Mouse (Mus musculus): ENCODE data around the gene Tap2. TPM values are rescaled to one million over a fixed set of nuclear protein-coding genes. Genes with fewer than 3 reads are reported as not detected.

Gene Tap2
- polyA plus RNA-seq, 1 experiment from 2014 or later, result 1.7 TPM

DNA sequence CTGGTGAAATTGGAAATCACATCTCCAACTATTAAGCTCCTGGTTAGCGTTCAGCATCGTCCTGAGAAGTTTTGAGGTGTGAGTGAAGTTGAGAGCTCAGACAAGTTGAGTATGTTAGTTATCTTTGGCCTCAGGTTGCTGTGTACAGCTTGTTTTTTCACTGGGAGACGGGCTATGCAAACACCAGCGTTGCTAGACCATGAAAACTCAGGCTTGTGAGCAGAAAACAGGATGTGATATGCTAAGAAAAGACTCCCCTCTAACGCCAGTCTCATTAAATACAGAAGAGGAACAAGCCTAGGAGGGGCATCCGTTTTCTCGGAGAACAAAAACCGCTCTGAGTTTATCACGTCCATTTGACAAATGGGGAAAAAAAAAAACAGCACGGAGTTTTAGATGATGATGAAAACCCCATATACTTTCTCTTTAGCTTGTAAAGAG lies 36.3 kb downstream of the Tap2 start:
- Histone ChIP-seq H3K9ac (no peak overlapping the region), H3K36me3 (replicated peaks) (no peaks in the 10 kb centered on the region), H3K27me3 (replicated peaks) (no peaks in the 10 kb centered on the region), H3K4me3 (no peak overlapping the region), H3K4me1 (no peaks in the 10 kb centered on the region), H3K27ac (no peak overlapping the region), H3K4me2 (no peak overlapping the region), H3K9me3 (no peaks in the 10 kb centered on the region)
- WGBS, result 72% methylated on average over 10 of the region's 10 CpGs
- no peak for ATAC-seq (replicated peaks)

GRCm38 (mm10) chr17:34240366-34240765 lies 37.0 kb downstream of the Tap2 start:
- Histone ChIP-seq H3K4me3 (no peak overlapping the region), H3K4me1 (no peaks in the 10 kb centered on the region), H3K4me2 (no peak overlapping the region), H3K27me3 (replicated peaks) (no peaks in the 10 kb centered on the region), H3K9me3 (no peaks in the 10 kb centered on the region), H3K27ac (no peak overlapping the region), H3K36me3 (replicated peaks) (no peaks in the 10 kb centered on the region), H3K9ac (no peak overlapping the region)
- WGBS, result 65% methylated on average over 3 of the region's 3 CpGs
- no peak for ATAC-seq (replicated peaks)

DNA sequence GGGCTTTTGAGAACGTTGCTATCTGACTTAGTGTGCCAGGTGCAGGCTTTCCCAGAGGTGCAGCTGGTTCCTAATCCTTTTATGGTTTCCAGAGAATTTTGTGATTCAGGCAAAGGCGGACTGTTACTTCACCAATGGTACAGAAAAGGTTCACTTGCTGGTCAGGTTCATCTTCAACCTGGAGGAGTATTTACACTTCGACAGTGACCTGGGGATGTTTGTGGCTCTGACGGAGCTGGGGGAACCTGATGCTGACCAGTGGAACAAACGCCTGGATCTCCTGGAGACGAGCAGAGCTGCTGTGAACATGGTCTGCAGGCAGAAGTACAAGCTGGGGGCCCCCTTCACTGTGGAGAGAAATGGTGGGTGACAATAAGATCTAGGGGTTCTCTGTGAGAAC lies 37.6 kb downstream of the Tap2 start:
- H3K4me1 ChIP-seq, result no peaks in the 10 kb centered on the region

DNA sequence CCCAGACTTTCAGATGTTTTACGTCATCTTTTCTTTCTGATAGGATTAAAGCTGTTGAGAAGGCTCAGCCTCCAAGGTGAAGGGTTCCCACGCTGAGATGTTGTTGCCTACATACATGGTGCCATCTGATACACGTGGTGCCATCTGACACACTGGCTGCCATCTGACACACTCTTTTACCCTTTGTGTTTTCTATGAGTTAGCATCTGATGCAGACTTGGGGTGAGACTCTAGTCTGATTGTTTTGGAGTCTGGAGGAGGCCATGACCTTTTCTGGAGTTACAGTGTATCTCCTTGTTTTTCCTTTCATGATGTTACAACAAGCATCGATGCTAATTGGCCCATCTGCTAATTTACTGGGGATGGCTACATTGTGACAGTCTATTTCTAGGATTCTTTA lies 41.3 kb downstream of the Tap2 start:
- no peak for ATAC-seq (replicated peaks)
- H3K4me2 ChIP-seq, result no peak overlapping the region
- no peak overlapping the region for H3K4me3 ChIP-seq
- no peak overlapping the region for H3K27ac ChIP-seq
- H3K27me3 ChIP-seq (replicated peaks), result no peaks in the 10 kb centered on the region
- H3K36me3 ChIP-seq (replicated peaks), result no peaks in the 10 kb centered on the region
- no peaks in the 10 kb centered on the region for H3K9me3 ChIP-seq
- WGBS, result 76% methylated on average over 4 of the region's 4 CpGs
- no peaks in the 10 kb centered on the region for H3K4me1 ChIP-seq
- H3K9ac ChIP-seq, result no peak overlapping the region

More for the DNA sequence above, 37.6 kb downstream of the Tap2 start:
- H3K4me2 ChIP-seq, result no peak overlapping the region
- no peak for ATAC-seq (replicated peaks)
- no peak overlapping the region for H3K9ac ChIP-seq
- H3K27ac ChIP-seq, result no peak overlapping the region
- H3K36me3 ChIP-seq (replicated peaks), result no peaks in the 10 kb centered on the region
- 83% methylated on average over 6 of the region's 6 CpGs for WGBS
- no peak overlapping the region for H3K4me3 ChIP-seq
- no peaks in the 10 kb centered on the region for H3K9me3 ChIP-seq
- no peaks in the 10 kb centered on the region for H3K27me3 ChIP-seq (replicated peaks)

- H3K27me3 ChIP-seq (replicated peaks), result no peaks in the 10 kb centered on the region
- no peak for ATAC-seq (replicated peaks)
- 84% methylated on average over 3 of the region's 3 CpGs for WGBS
Measured at GRCm38 (mm10) chr17:34247047-34247446, 43.7 kb downstream of the Tap2 start.

DNA sequence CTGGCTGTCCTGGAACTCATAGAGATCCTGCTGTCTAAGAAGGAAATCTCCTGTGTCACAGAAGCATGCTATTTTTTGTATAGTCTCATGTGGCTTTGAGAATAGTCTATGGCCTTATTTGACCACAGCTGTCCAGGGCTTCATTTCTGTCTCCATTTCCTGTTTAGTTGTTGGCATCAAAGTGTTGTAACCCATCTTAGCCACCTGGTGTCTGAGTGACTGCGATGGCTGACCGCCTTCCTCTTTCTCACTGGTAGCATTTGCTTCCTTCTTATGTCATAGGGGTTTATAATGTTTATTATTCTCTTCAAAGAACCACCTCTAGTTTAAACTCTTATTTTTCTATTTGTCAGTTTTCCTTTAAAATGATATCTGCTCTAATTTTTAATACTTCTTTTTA lies 45.4 kb downstream of the Tap2 start:
- H3K4me1 ChIP-seq, result no peaks in the 10 kb centered on the region
- H3K4me2 ChIP-seq, result no peak overlapping the region
- H3K9me3 ChIP-seq, result no peaks in the 10 kb centered on the region
- no peaks in the 10 kb centered on the region for H3K27me3 ChIP-seq (replicated peaks)
- 66% methylated on average over 2 of the region's 2 CpGs for WGBS
- no peaks in the 10 kb centered on the region for H3K36me3 ChIP-seq (replicated peaks)
- H3K27ac ChIP-seq, result no peak overlapping the region
- H3K4me3 ChIP-seq, result no peak overlapping the region
- no peak overlapping the region for H3K9ac ChIP-seq
- ATAC-seq (replicated peaks), result no peak

More at GRCm38 (mm10) chr17:34247047-34247446, 43.7 kb downstream of the Tap2 start:
- no peaks in the 10 kb centered on the region for H3K36me3 ChIP-seq (replicated peaks)
- H3K27ac ChIP-seq, result no peak overlapping the region
- H3K4me1 ChIP-seq, result no peaks in the 10 kb centered on the region
- no peak overlapping the region for H3K4me2 ChIP-seq
- H3K4me3 ChIP-seq, result no peak overlapping the region
- no peak overlapping the region for H3K9ac ChIP-seq
- H3K9me3 ChIP-seq, result no peaks in the 10 kb centered on the region

DNA sequence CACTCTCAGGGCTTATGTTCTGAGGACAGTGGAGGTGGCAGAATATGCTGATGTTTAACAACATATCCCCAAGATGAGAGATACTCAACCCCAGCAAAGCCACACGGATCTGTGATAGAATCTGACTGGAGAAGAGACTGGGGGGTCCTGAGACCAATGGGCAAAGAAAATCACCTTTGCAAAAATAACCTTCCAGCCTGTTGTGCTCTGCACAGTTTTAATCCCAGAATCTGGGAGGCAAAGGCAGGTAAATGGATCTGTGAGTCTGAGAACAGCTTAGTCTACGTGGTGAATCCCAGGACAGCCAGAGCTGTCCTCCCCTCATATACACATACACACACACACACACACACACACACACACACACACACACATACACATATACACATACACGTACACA lies 46.0 kb downstream of the Tap2 start:
- H3K4me2 ChIP-seq, result no peak overlapping the region
- H3K4me3 ChIP-seq, result no peak overlapping the region
- no peak overlapping the region for H3K27ac ChIP-seq
- H3K9me3 ChIP-seq, result no peaks in the 10 kb centered on the region
- no peaks in the 10 kb centered on the region for H3K27me3 ChIP-seq (replicated peaks)
- H3K9ac ChIP-seq, result no peak overlapping the region
- no peaks in the 10 kb centered on the region for H3K4me1 ChIP-seq
- no peak for ATAC-seq (replicated peaks)
- WGBS, result 44% methylated on average over 3 of the region's 3 CpGs
- H3K36me3 ChIP-seq (replicated peaks), result no peaks in the 10 kb centered on the region

GRCm38 (mm10) chr17:34249878-34250277 lies 46.6 kb downstream of the Tap2 start:
- no peaks in the 10 kb centered on the region for H3K9me3 ChIP-seq
- ATAC-seq (replicated peaks), result 0 out of 2 replicates have a peak, but pooled peaks have one; percentile 37
- no peak overlapping the region for H3K9ac ChIP-seq
- 12% methylated on average over 4 of the region's 4 CpGs for WGBS
- H3K4me3 ChIP-seq, result no peak overlapping the region
- H3K36me3 ChIP-seq (replicated peaks), result no peaks in the 10 kb centered on the region
- H3K4me2 ChIP-seq, result no peak overlapping the region
- no peaks in the 10 kb centered on the region for H3K27me3 ChIP-seq (replicated peaks)
- no peaks in the 10 kb centered on the region for H3K4me1 ChIP-seq
- H3K27ac ChIP-seq, result no peak overlapping the region

DNA sequence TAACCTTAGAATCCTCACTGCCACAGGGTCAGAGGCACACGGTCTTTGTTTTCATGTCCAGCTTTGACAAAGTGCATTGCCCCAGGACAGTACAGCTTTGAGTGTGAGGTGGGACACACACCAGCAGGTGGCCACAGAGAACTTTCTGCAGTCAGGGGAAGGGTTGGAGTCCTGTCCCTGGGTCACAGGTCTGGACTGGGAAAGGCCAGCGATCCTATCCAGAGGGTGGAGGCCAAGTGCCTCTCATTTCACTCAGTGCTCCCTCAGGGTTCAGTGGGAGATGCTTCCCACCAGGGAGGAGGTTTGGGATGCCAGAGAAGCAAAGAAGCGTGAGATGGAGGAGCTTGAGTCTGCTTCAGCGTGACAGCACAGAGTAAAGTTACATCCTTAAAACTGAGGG lies 48.3 kb downstream of the Tap2 start:
- Histone ChIP-seq H3K27ac (no peak overlapping the region), H3K4me3 (no peak overlapping the region), H3K4me1 (no peaks in the 10 kb centered on the region), H3K4me2 (no peak overlapping the region), H3K36me3 (replicated peaks) (no peaks in the 10 kb centered on the region), H3K9me3 (no peaks in the 10 kb centered on the region), H3K27me3 (replicated peaks) (no peaks in the 10 kb centered on the region), H3K9ac (no peak overlapping the region)
- no peak for ATAC-seq (replicated peaks)
- 45% methylated on average over 4 of the region's 4 CpGs for WGBS

GRCm38 (mm10) chr17:34256501-34256900 lies 53.2 kb downstream of the Tap2 start:
- Histone ChIP-seq H3K9ac (no peak overlapping the region), H3K27ac (no peak overlapping the region), H3K4me1 (no peaks in the 10 kb centered on the region), H3K4me2 (no peak overlapping the region), H3K36me3 (replicated peaks) (no peaks in the 10 kb centered on the region), H3K4me3 (no peak overlapping the region), H3K9me3 (no peaks in the 10 kb centered on the region), H3K27me3 (replicated peaks) (0 out of 2 replicates have a peak, but pooled peaks cover 2% of the 10 kb centered on the region)
- no peak for ATAC-seq (replicated peaks)
- 82% methylated on average over 5 of the region's 5 CpGs for WGBS

- H3K4me2 ChIP-seq, result no peak within 1 kb of the TSS
- 67% methylated on average over 11 of the region's 11 CpGs for WGBS
- no peak for ATAC-seq (replicated peaks)
Measured at GRCm38 (mm10) chr17:34257594-34258375, 54.5 kb downstream of the Tap2 start, which contains the start of gene H2-Ab1. H2-Ab1 (plus strand) TSS chr17:34257689.

DNA sequence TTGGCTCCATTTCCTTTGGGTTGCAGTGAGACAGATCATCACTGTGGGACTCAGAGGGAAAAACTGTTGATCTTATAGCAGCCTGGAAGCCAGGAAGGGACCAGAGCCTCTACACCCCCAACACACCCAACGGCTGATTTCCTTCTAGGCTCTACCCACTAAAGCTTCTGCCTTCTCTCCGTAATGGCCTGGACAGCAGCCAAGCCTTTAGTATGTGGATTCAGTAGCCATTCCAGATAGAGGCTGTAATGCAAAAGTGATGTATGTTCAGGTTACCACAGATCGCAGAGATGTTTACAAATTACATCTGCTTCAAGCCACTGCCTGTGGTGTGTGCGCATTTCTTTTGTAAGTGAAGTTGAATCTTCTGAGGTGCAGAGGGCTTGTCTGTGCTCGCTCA lies 57.2 kb downstream of the Tap2 start:
- Histone ChIP-seq H3K9me3 (no peaks in the 10 kb centered on the region), H3K4me2 (no peak overlapping the region), H3K27me3 (replicated peaks) (peaks cover 14% of the 10 kb centered on the region), H3K4me1 (peaks cover 22% of the 10 kb centered on the region), H3K9ac (no peak overlapping the region), H3K4me3 (no peak overlapping the region), H3K36me3 (replicated peaks) (no peaks in the 10 kb centered on the region), H3K27ac (no peak overlapping the region)
- ATAC-seq (replicated peaks), result no peak
- WGBS, result 83% methylated on average over 5 of the region's 5 CpGs

More at GRCm38 (mm10) chr17:34257594-34258375, 54.5 kb downstream of the Tap2 start, which contains the start of gene H2-Ab1:
- no peak within 1 kb of the TSS for H3K27ac ChIP-seq
- H3K27me3 ChIP-seq (replicated peaks), result 0 out of 2 replicates have a peak, but pooled peaks cover 2% of the 10 kb centered on the region
- H3K9ac ChIP-seq, result no peak within 1 kb of the TSS
- H3K9me3 ChIP-seq, result no peaks in the 10 kb centered on the region
- H3K4me3 ChIP-seq, result no peak within 1 kb of the TSS
- no peaks in the 10 kb centered on the region for H3K36me3 ChIP-seq (replicated peaks)
- no peaks in the 10 kb centered on the region for H3K4me1 ChIP-seq

- Histone ChIP-seq H3K36me3 (replicated peaks) (no peaks in the 10 kb centered on the region), H3K9me3 (no peaks in the 10 kb centered on the region), H3K27me3 (replicated peaks) (peaks cover 14% of the 10 kb centered on the region), H3K27ac (no peak overlapping the region), H3K4me3 (no peak overlapping the region), H3K4me1 (peaks cover 22% of the 10 kb centered on the region), H3K4me2 (no peak overlapping the region), H3K9ac (no peak overlapping the region)
- WGBS, result 23% methylated on average over 4 of the region's 4 CpGs
- peak; percentile 82 for ATAC-seq (replicated peaks)
Measured at GRCm38 (mm10) chr17:34261502-34261901, 58.2 kb downstream of the Tap2 start.
